Mouse (Mus musculus) megakaryocyte-erythroid progenitor cell, adult 5-6 weeks (primary cell): ENCODE results near the gene Olfr1420. TPM values are rescaled to one million over a fixed set of nuclear protein-coding genes. Genes with fewer than 3 reads are reported as not detected.
"Not testable (repeated sequence)": the region's sequence is repeated elsewhere in the genome, so short reads cannot be mapped to it uniquely, and the experiment has no call there.

Experiments
- ATAC-seq: replicated peaks from 2 replicates; pipeline ENCODE4 v1.8.0; 2016; ENCODE audit warnings: mild to moderate bottlenecking, inconsistent platforms; ENCODE audit not compliant: severe bottlenecking, poor library complexity, low FRiP score, low TSS enrichment
- total RNA-seq, 2 experiments: library from RNA; stranded (forward) in 1 of 2; stranded (reverse) in 1 of 2; fragments of 200-1000, 215-1000 nt in 1 of 2; fragments of >200 nt in 1 of 2; fragmentation: Nextera tagmentation in 1 of 2; gene quantifications; 2 replicates each; pipeline ENCODE4 v1.2.3; 2014 to 2017

Gene Olfr1420
- not detected in 2 replicates for total RNA-seq (2014; fragmentation: Nextera tagmentation)
- not detected in 2 replicates for total RNA-seq (2017)

DNA sequence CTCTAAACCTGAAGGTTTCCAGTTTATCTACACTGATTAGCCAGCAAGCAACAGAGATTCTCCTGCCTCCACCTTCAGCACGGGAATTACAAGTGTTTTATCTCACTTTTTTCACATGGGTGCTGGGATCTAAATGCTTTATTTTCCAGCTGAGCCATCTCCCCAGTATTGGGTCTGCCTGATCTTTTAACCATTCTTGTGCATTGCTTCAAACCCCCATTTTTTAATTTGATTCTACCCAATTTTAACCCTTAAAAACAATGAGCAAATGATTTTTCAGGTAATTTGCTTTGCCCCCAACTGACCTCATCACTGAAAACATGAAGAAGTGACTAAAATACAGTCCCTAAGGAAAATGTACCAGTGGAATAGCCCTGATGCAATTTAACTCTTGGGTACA, at the start of gene Olfr1420:
TSS of gene Olfr1420 (plus strand) at position 301 of the 400 bp plus-strand sequence.
- no peak for ATAC-seq

DNA sequence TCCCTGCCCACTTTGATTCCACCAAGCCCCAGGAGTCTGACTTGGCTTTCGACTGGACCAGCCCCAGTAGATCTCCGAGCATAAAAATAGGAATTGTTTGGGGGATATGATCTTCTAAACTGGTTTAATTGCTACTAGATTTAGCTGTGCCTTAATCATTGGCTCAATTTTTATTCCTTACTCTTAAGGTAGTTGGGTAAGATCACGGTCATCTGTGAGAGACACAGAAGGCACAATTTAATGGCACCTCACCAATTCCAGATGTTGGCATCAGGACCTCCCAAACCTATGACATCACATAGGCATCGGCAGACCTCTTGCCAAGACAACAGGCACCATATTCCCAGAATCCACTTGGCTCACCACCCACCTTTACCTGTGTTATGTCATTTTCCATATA, 47.2 kb upstream of the Olfr1420 start, which contains the start of gene Olfr1417:
TSS of gene Olfr1417 (minus strand) at position 101 of the 400 bp plus-strand sequence.
- no peak for ATAC-seq

DNA sequence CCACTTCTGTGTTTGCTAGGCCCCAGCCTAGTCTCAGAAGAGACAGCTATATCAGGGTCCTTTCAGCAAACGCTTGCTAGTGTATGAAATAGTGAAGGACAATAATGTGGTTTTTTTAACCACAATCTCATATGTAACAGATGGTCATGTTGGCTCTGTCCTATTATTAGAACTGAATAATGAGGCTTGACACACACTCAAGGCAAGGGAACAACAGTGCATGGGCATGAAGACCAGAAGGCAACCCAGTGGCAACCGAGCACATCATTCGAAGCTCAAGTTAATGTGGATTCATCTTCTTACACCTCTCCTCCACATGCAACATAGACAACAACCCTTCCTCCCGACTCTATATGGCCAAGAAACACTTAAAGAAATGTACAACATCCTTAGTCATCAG, 40.0 kb upstream of the Olfr1420 start:
- no peak for ATAC-seq

GRCm38 (mm10) chr19:11852652-11853051, 33.7 kb upstream of the Olfr1420 start:
- no peak for ATAC-seq

DNA sequence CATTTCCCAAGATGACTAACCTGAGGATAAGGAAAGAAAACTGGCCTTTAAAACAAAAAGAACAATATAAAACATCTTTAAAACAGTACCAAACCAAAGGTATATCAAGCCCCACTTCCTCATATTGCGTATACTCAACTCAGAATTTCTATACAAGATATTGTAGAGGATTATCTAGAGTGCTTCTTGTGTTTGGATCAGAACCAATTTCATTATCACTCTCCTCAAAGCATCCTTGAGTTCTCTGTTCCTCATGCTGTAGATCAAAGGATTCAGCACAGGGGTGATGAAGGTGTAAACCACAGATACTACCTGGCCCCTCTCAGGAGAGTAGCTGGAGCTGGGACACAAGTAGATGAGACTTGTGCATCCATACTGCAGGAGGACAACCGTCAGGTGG, 31.5 kb upstream of the Olfr1420 start:
- ATAC-seq: no peak

DNA sequence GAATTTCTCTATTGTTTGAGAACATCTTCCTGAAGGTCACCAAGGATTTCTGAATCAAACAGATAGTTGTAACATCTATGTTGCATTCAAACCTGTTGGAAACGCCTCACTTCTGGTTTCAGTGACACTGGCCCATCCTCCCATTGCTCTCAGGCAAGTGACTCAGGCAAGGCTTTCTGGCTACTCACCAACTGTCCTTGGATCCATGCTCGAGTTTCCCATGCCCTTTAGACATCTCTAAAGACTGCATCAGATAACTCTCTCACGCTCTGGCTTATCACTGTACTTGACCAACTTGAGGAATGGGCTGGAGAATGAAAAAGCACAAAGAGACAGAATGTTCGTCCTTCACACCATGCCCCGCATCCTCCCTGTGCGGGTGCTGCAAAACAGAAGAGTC, 29.9 kb upstream of the Olfr1420 start:
- ATAC-seq: no peak

GRCm38 (mm10) chr19:11860966-11861365, 25.4 kb upstream of the Olfr1420 start, which contains the start of gene Olfr1418:
TSS of gene Olfr1418 (minus strand) at chr19:11861066.
- no peak for ATAC-seq

DNA sequence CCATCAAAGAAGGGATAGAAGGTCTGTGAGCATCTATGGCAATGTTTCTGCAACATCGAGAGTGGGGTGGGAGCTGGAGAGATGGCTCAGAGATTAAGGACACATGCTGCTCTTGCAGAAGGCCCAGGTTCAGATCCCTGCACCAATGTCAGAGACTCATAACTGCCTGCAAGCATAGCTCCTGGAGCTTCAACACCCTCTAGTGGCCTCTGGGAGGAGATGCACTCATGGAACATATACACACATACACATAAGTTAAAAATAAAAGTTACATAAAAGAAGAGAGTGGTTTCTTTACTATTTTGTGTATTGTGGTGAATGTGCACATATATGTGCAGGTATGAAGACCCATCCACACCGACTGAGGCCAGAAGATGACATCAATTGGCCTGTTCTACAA, 18.5 kb upstream of the Olfr1420 start:
- no peak for ATAC-seq

DNA sequence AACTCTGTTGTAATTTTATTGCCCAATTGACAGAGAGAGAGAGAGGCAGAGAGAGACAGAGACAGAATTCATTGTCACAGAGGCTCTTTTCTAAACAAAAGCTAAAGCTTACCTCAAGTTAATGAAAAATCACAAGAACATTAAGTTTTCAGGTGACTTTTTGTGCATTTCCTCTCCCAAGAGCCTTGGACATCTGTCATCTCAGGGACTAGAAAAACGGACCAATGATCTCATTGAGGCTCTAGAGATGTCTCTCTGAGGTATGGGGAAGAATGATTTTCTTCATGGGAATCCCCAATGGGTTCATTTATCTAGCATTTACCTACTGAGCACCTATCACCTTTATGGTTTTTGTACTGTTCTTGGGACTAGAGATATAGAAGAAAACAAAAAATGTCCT, 11.4 kb upstream of the Olfr1420 start, which contains the start of gene Olfr1419:
TSS of gene Olfr1419 (minus strand) at position 101 of the 400 bp plus-strand sequence.
- no peak for ATAC-seq

DNA sequence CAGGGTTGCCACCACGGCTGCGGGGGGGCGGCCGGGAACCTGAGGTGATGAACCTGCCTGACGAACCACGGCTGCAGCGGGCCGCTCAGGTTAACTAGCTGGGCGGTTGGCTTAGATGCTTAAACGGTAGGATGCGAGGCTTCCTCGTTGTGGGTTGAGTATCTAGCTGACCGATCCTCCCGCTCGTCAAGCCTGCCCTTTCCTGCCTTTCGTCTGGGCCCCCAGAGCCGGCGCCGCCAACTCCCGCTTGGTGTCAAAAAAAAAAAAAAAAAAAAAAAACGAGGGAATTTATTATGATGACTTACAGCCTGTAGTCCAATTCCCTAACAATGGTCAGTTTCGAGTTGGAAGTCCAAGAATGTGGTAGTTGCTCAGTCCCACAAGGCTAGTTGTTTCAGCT, 8.0 kb upstream of the Olfr1420 start:
- ATAC-seq: peak; percentile 74

DNA sequence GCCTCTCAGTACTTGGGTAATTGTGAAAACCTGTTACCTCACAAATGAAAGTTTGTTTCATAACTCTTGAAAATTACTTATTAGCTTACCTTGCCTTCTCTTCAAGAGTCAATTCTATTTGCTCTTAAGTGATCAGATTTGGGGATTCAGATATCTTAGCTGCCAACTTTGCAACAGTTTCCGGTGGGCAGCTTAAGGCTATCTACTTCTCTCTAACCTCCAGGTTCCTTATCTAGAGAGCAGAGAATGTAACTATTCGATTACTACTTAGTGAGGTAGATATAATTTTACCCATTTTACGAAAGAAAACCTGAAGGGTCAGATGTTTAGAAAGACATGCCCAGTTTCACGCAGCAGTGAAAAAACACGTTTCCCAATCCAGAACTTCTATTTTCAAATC, 24.7 kb downstream of the Olfr1420 start:
- ATAC-seq: no peak

DNA sequence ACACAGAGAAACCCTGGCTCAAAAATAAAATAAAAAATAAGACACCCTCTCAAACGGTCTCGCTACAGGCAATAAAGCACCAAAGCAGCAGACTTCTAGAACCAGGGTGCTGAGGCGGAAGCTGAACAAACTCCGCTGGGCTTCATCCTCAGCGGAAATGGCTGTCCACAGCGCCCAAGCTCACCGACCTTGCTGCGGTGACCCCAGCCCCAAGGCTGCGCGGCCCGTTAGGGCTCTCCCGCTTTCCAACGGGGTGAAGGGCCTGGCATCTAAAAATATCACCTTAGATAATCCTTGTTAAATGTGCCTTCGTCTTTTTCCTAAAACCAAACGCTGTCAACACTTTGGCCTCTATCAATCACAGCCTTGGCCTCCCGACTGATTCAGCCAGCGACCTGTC, 25.2 kb downstream of the Olfr1420 start:
- peak; percentile 15; the same call in 1 of the 2 replicates for ATAC-seq

DNA sequence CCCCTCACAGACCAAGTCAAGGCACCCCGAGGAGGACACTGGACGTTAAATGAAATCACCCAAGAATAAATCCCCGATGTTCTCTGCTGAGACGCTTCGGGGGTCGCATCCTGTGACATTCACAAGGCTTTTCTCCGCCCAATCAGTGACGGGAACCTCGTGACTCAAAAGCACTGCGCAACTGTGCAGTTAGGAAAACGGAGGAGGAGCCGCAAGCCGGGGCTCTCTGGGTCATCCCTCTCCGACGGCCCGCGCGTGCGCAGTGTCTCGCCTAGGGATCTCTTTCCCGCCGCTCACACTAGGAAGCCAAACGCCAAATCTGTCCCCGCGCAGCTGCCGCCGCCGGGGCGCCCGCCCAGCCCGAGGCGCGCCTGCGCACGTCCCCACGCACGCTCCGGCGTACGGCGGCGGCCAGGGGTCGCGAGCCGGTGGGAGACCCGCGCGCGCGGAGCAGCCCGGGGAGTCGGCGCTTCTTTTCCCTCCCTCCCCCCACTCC, 25.7 kb downstream of the Olfr1420 start, which contains the start of gene Patl1:
TSS of gene Patl1 (plus strand) at position 363 of the 496 bp plus-strand sequence.
- peak; percentile 96 for ATAC-seq

GRCm38 (mm10) chr19:11912533-11913121, 26.3 kb downstream of the Olfr1420 start:
- peak; percentile 40; the same call in 1 of the 2 replicates for ATAC-seq

DNA sequence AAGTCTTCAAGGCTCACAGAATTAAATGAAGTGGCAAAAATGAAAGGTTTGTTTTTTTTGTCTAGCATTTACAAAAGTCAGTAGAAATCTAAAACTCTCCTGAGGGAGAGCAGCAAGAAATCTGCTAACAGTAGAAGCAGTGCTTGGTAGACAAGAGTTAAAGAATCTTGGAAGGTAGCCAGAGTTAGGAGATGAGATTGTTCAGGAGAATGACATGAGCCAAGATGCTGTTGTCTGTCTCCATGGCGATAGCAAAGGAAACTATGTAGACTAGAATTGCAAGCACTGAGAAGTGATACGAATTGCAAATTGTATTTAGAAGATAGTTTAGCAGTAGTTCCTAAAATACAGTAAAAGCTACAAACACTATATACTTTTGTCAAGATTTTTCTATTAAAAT, 29.4 kb downstream of the Olfr1420 start:
- no peak for ATAC-seq

DNA sequence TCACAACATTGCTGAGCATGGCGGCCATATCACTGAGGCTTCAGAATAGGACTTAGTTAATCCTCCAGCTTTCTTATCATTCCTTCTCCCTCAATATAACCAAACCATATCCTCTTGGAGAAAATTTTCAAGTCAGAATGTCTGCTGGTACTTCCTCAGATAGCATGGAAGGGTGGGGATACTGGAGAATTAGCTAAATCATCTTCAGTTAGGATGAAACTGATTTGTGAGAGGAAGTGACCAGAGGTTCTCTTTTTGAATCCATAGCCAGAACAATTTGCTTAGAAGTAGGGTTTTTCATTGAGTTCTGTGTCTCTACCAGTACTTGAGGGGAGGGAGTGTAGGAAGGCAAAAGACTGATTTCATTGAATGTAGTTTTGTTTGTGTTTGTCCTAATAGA, 35.7 kb downstream of the Olfr1420 start:
- no peak for ATAC-seq

DNA sequence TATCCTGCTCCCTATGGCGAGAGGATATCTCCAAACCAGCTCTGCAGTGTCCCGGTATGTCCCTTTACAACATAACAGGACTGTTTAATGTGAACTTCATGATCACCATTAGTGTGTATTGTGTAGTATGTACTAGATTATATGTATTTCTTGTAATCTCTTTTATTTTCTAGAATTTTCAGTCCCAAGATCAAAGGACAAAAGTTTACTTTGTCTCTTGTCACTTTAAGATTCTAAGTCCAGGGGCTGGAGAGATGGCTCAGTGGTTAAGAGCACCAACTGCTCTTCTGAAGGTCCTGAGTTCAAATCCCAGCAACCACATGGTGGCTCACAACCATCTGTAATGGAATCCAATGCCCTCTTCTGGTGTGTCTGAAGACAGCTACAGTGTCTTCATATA, 36.1 kb downstream of the Olfr1420 start:
- not testable (repeated sequence) for ATAC-seq

DNA sequence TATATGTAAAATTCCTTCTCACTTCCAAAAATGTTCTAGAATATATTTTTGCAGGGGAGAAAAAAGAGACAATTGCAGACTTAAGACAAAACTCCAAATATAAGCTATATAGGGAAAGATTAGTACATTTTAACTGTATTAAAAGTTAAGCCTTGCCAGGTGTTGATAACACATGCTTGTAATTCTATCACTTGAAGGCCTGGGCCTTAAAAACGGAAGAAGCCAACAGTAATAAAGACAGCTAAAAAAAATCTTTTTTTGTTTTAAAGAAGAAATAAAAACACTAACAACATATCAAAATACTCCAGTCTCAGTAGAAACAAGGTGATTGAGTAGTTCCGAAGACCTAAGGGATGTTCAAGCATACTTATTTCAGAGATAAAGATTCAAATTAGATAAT, 40.0 kb downstream of the Olfr1420 start:
- ATAC-seq: no peak

GRCm38 (mm10) chr19:11928025-11928748, 41.8 kb downstream of the Olfr1420 start:
- ATAC-seq: peak; percentile 92

GRCm38 (mm10) chr19:11946460-11946859, 60.1 kb downstream of the Olfr1420 start:
- ATAC-seq: not testable (repeated sequence)
